Mouse (Mus musculus) heart, postnatal 25 days (tissue): ENCODE data around the gene Gm3043. TPM values are rescaled to one million over a fixed set of nuclear protein-coding genes. Genes with fewer than 3 reads are reported as not detected.
"Not testable (repeated sequence)": the region's sequence is repeated elsewhere in the genome, so short reads cannot be mapped to it uniquely, and the experiment has no call there.

ENCODE experiments used
- DNase-seq: peaks from one replicate; pipeline ENCODE4 v3.0.0; 2022; ENCODE audit warnings: low spot score
- intact Hi-C: fragments of 180-260 bp; cut with DNase I; formaldehyde crosslinking; loops from one replicate; pipeline ENCODE4 v1.15.1; 2025
- total RNA-seq, 2 experiments: library from RNA; stranded (reverse); gene quantifications; 2 replicates each; pipeline ENCODE4 v1.2.3; 2021

Gm3043 gene
- total RNA-seq = not detected

- intact Hi-C loops, DNase-seq: not testable (repeated sequence)
Observed at GRCm38 (mm10) chr14:3688483-3688882, at the start of gene Gm3043. Gene Gm3043 (plus strand): TSS chr14:3688783.

DNA sequence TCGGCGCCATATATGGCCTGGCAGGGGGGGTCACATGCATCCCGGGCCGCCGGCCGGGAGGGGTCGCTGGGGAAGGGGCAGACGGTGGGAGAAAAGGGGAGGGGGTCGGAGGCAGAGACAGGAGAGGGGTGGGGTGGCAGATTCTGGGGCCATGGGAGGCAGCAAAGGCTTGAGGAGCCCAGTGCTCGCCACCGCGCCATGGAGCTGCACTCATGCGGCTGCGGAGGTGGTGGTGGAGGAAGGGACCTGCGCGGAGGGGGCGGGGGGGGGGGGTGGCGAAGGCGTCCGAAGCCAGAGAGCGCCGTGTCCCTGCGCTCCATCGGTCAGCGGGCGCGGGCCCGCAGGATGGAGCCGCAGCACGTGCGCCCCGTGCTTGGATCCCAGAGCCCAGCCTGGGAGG lies 36.9 kb upstream of the Gm3043 start, which contains the start of gene Gm3020:
Gene Gm3020 (plus strand): TSS at position 301 of the 400 bp plus-strand sequence.
- DNase-seq, intact Hi-C loops: not testable (repeated sequence)

Other genes starting within 250 kb of the Gm3043 start
- gene Gm10408, start 239.4 kb upstream of the Gm3043 start, total RNA-seq = not detected
- not detected for gene Gm3012, start 54.3 kb upstream of the Gm3043 start, total RNA-seq
- gene Gm3020, start 36.8 kb upstream of the Gm3043 start, total RNA-seq = under 1 TPM; 0.18 to 0.34 TPM
- under 1 TPM in 1 of 2 experiments, not detected in 1; 0.17 TPM for gene Gm3002, start 121.3 kb downstream of the Gm3043 start, total RNA-seq
- gene Gm3033, start 157.5 kb downstream of the Gm3043 start, total RNA-seq = under 1 TPM in 1 of 2 experiments, not detected in 1; 0.20 TPM
- gene Gm2916, start 195.4 kb downstream of the Gm3043 start, total RNA-seq = not detected
- not detected for gene Gm3029, start 243.0 kb downstream of the Gm3043 start, total RNA-seq